In the genomic region with DNA sequence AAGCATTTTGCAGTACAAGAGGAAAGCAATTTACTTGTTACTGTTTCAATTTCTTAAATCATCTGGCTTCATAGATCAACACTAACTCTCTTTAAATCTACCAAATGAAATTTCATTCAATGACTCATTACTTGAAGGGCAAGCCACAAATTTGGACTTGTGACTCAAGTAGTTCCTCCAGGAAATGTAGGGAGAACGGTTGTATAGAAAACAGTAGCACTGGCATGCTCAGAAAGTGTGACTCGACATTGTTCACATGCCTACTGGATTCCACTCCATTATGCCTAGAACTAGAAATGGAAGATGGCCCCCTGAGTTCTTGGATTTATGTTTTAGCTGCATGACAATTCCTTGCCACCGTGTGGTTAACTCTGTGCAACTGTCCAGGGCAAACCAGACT, we compare ENCODE assay signal across 26 mouse cellular contexts.
A peak's percentile ranks its signal among the peaks of the same experiment; 100 is the strongest.
DNase-seq lines count a peak whose midpoint lies in the region; ATAC-seq and TF ChIP-seq lines count a peak whose summit lies in the region.
"Had no signal": no experiment of that assay in that cellular context is flagged by ENCODE, and none has a peak within 500 bp of the region (broad histone marks: within the 10 kb centered on the region; RNA-seq: fewer than 3 reads in every experiment).

No protein-coding gene starts in this region.

- DNase-seq in 3T3-L1 (ENCODE audit: low read depth, low spot score) (peak; percentile 59), Patski (ENCODE audit: low read depth, low spot score) (peak; percentile 6)
- peak; percentile 65 for DNase-seq in Muller cell, postnatal 12 days (ENCODE audit: inconsistent ontology term)
- no peak for DNase-seq in neural tube, embryonic 10.5 days (ENCODE audit: extremely low spot score, low spot score)
- DNase-seq in frontal cortex, postnatal 10 days (ENCODE audit: low spot score in 2 of 2): no peak
- no peak for DNase-seq in heart, adult 2 months
- DNase-seq: adrenal gland, adult 8-10 months; adrenal gland, postnatal 14 days; adrenal gland, postnatal 36 days; B cell, adult 2 months; cerebellum, adult 11 months; cerebellum, adult 18-20 months; cerebellum, adult 8-10 months; cerebellum, adult 9-11 months; cerebellum, postnatal 14 days; cerebellum, postnatal 36 days; embryo, embryonic 11 days had no signal

- no peak overlapping the region for H3K9ac ChIP-seq in heart, adult 2 months (ENCODE audit: low read depth, low read length)
- H3K9ac ChIP-seq: embryonic facial prominence, embryonic 13.5 days; embryonic facial prominence, embryonic 15.5 days; forebrain, embryonic 13.5 days had no signal

- no peak overlapping the region for H3K4me3 ChIP-seq in embryonic fibroblast, embryonic 13.5 days (ENCODE audit: insufficient read depth, low read length)
- no peak overlapping the region for H3K4me3 ChIP-seq in heart, adult 2 months
- H3K4me3 ChIP-seq: embryonic facial prominence, embryonic 13.5 days; embryonic facial prominence, embryonic 15.5 days; forebrain, embryonic 13.5 days had no signal

- H3K79me2 ChIP-seq in heart, adult 2 months (replicated peaks; ENCODE audit: control insufficient read depth, insufficient read depth, low read length): no peaks in the 10 kb centered on the region

- CTCF ChIA-PET in Patski (lab: Charles Lee): no interaction called here

- no peaks in the 10 kb centered on the region for H3K36me3 ChIP-seq in heart, adult 2 months (ENCODE audit: control insufficient read depth, insufficient read depth, low read length)
- H3K36me3 ChIP-seq: embryonic facial prominence, embryonic 13.5 days; embryonic facial prominence, embryonic 15.5 days; G1E had no signal

- intact Hi-C loops in heart, adult 2 months (cut with DNase I): no loop called here

- 47% methylated on average over 3 of the region's 3 CpGs for WGBS in heart, adult 2 months

- no peak for TF ChIP-seq CTCF in Patski (IDR thresholded peaks at IDR 0.05)
- no peak for TF ChIP-seq CTCF in embryonic fibroblast, embryonic 13.5 days (IDR thresholded peaks at IDR 0.05; ENCODE audit: borderline replicate concordance, insufficient read depth, low read length)
- no peak for TF ChIP-seq CTCF in heart, adult 2 months (IDR thresholded peaks at IDR 0.05)

- in situ Hi-C loops in Patski (cut with MboI; ENCODE audit: low pct_unique_long_range_greater_than_20kb): no loop called here

- TF ChIP-seq POLR2A in embryonic fibroblast, embryonic 13.5 days (IDR thresholded peaks at IDR 0.05; ENCODE audit: low read depth, low read length): no peak
- no peak for TF ChIP-seq POLR2A in heart, adult 2 months (IDR thresholded peaks at IDR 0.05; ENCODE audit: insufficient read depth, low read depth, low read length)

- H3K4me1 ChIP-seq in embryonic fibroblast, embryonic 13.5 days (ENCODE audit: control insufficient read depth, insufficient read depth, low read length): peaks cover 7% of the 10 kb centered on the region; the same call in 1 of the 2 replicates
- no peaks in the 10 kb centered on the region for H3K4me1 ChIP-seq in heart, adult 2 months (ENCODE audit: control insufficient read depth, insufficient read depth, low read length)
- H3K4me1 ChIP-seq: embryonic facial prominence, embryonic 13.5 days; embryonic facial prominence, embryonic 15.5 days had no signal

- peak overlapping the region; percentile 73 for H3K27ac ChIP-seq in embryonic fibroblast, embryonic 13.5 days (ENCODE audit: insufficient read depth, low read length)
- no peak overlapping the region for H3K27ac ChIP-seq in heart, adult 2 months
- H3K27ac ChIP-seq: embryonic facial prominence, embryonic 13.5 days; embryonic facial prominence, embryonic 15.5 days; forebrain, embryonic 13.5 days had no signal

- POLR2A ChIA-PET in Patski (lab: Charles Lee): no interaction called here

- peak; percentile 57 for ATAC-seq in Patski
- ATAC-seq: activated CD4-positive, CD25-positive, alpha-beta regulatory T cell, adult 4 months; CD4-positive, CD25-positive, alpha-beta regulatory T cell, adult 4 months; forebrain, embryonic 13.5 days; forebrain, embryonic 16.5 days had no signal

- no peak for TF ChIP-seq EP300 in heart, adult 2 months (IDR thresholded peaks at IDR 0.05; ENCODE audit: insufficient read depth, low read depth, low read length)

- H3K27me3 ChIP-seq in Patski: peaks cover 15% of the 10 kb centered on the region
- H3K27me3 ChIP-seq in heart, adult 2 months (ENCODE audit: control insufficient read depth, insufficient read depth, low read length): no peaks in the 10 kb centered on the region
- H3K27me3 ChIP-seq: CH12.LX; embryonic facial prominence, embryonic 15.5 days; forebrain, embryonic 13.5 days had no signal

Comparison
In these comparisons a context has a peak if more than half of its experiments do, and no peak if none do; other contexts are left out.
1. DNase-seq: peak in 3T3-L1 (single experiment), Muller cell, postnatal 12 days (single experiment) and Patski (single experiment); none in neural tube, embryonic 10.5 days (single experiment), frontal cortex, postnatal 10 days (0 of 2) and heart, adult 2 months (0 of 2).